Mouse (Mus musculus) thymus, adult 2 months (tissue): ENCODE measurements around the gene Pip5k1b. TPM values are rescaled to one million over a fixed set of nuclear protein-coding genes. Genes with fewer than 3 reads are reported as not detected.

Experiments used
- DNase-seq: peaks from one replicate; pipeline ENCODE4 v3.0.0; 2021
- H3K27ac ChIP-seq: fragments of 200-500 bp; 2 replicates; pipeline ENCODE4 v1.5.1; 2012; ENCODE audit warnings: low read length, control low read depth; ENCODE audit not compliant: control insufficient read depth, insufficient read depth
- H3K27me3 ChIP-seq: fragments of 200-500 bp; 2 replicates; pipeline ENCODE4 v1.6.1; 2012; ENCODE audit warnings: mild to moderate bottlenecking, low read length, moderate library complexity, mixed read lengths; ENCODE audit not compliant: control insufficient read depth, insufficient read depth
- H3K36me3 ChIP-seq: fragments of 200-500 bp; 2 replicates; pipeline ENCODE4 v1.6.1; 2012; ENCODE audit warnings: mild to moderate bottlenecking, low read length, moderate library complexity; ENCODE audit not compliant: control insufficient read depth, insufficient read depth
- H3K4me1 ChIP-seq: fragments of 200-500 bp; replicated peaks from 2 replicates; pipeline ENCODE4 v1.6.1; 2012; ENCODE audit warnings: low read length; ENCODE audit not compliant: control insufficient read depth, insufficient read depth
- H3K4me3 ChIP-seq: fragments of 200-500 bp; 2 replicates; pipeline ENCODE4 v1.5.1; 2012; ENCODE audit warnings: mild to moderate bottlenecking, low read length, control low read depth, moderate library complexity; ENCODE audit not compliant: control insufficient read depth, insufficient read depth
- CTCF ChIP-seq: fragments of 200-500 bp; IDR thresholded peaks from 2 replicates; pipeline ENCODE4 v1.5.1; 2012; ENCODE audit warnings: mild to moderate bottlenecking, control low read depth, low read length, moderate library complexity, borderline replicate concordance; ENCODE audit not compliant: control insufficient read depth, poor library complexity, insufficient read depth; ENCODE audit errors: extremely low read depth
- POLR2A ChIP-seq: fragments of 200-500 bp; IDR thresholded peaks from 2 replicates; pipeline ENCODE4 v1.6.1; 2012; ENCODE audit warnings: mild to moderate bottlenecking, low read length, control low read depth, moderate library complexity; ENCODE audit not compliant: control insufficient read depth, poor library complexity, insufficient read depth; ENCODE audit errors: extremely low read depth
- WGBS: fragments of 180-500 bp; shearing (Covaris S2); methylation state at CpG from one replicate; pipeline ENCODE4 v1.1.7; 2018; 5-methylcytosine and 5-hydroxymethylcytosine counted together
- polyA plus RNA-seq: library from polyadenylated mRNA; depleted of rRNA; stranded (reverse); fragments of >200 nt; gene quantifications from 2 replicates; pipeline ENCODE4 v1.2.3, GENCODE M21; 2012

Gene Pip5k1b
- polyA plus RNA-seq, 1 experiment, result 5.0 TPM

- H3K36me3 ChIP-seq, result no peaks in the 10 kb centered on the region
- no peaks in the 10 kb centered on the region for H3K27me3 ChIP-seq
- TF ChIP-seq CTCF (no peak), POLR2A (no peak)
- H3K4me1 ChIP-seq, result no peaks in the 10 kb centered on the region
- no peak for DNase-seq
- no peak overlapping the region for H3K27ac ChIP-seq
- WGBS, result 93% methylated on average over 22 of the region's 22 CpGs
- no peak overlapping the region for H3K4me3 ChIP-seq
These were observed 168.5 kb downstream of the Pip5k1b start for GRCm38 (mm10) chr19:24386956-24387865.

DNA sequence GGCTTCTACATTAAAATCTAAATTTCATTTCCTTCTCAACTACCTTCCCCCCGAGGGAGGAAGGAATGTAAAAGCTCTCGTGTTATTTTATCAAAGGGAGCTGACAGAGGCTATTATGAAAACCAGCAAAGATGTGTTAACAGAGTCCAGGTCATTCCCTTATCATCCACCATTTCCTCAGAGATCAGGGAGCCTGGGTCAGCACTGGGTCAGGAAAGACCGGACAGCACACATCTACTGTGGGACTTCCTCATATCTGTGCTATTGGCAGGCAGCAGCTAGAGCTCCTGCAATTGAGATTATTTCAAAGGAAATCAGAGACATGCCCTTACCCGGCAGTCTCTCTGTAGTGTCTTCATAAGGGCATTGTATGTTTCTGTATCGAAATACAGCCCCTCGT lies 177.2 kb downstream of the Pip5k1b start:
- 93% methylated on average over 6 of the region's 6 CpGs for WGBS
- Histone ChIP-seq H3K27me3 (no peaks in the 10 kb centered on the region), H3K4me3 (no peak overlapping the region), H3K27ac (no peak overlapping the region), H3K4me1 (no peaks in the 10 kb centered on the region), H3K36me3 (no peaks in the 10 kb centered on the region)
- no peak for DNase-seq
- TF ChIP-seq CTCF, result no peak

GRCm38 (mm10) chr19:24371763-24372640 lies 183.7 kb downstream of the Pip5k1b start:
- DNase-seq, result no peak
- no peak overlapping the region for H3K27ac ChIP-seq

GRCm38 (mm10) chr19:24368419-24368818 lies 187.3 kb downstream of the Pip5k1b start:
- no peak overlapping the region for H3K4me3 ChIP-seq
- TF ChIP-seq CTCF (no peak), POLR2A (no peak)
- no peak overlapping the region for H3K27ac ChIP-seq
- 95% methylated on average over 6 of the region's 6 CpGs for WGBS
- no peaks in the 10 kb centered on the region for H3K4me1 ChIP-seq
- no peak for DNase-seq
- H3K36me3 ChIP-seq, result no peaks in the 10 kb centered on the region
- no peaks in the 10 kb centered on the region for H3K27me3 ChIP-seq

More at GRCm38 (mm10) chr19:24371763-24372640, 183.7 kb downstream of the Pip5k1b start:
- Histone ChIP-seq H3K4me3 (no peak overlapping the region), H3K4me1 (no peaks in the 10 kb centered on the region), H3K27me3 (no peaks in the 10 kb centered on the region), H3K36me3 (no peaks in the 10 kb centered on the region)
- TF ChIP-seq CTCF (no peak), POLR2A (no peak)
- 92% methylated on average over 19 of the region's 19 CpGs for whole genome bisulfite sequencing

DNA sequence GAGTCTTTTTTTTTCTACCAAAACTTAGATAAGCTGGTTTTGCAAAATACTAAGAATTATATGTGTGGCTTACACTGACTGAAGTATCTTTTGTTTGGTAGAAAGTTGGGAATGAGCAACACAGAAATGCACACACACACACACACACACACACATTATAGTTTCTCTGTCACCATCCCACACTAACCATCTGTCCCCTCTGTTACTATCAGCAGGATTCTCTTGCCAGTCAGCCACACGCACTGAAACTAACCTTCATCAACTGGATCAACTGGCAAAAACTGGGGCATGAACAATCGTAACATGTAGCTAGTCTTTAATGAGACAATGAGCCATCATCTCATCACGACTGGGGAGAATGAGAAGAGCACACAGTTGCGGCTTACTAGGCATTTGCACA lies 187.9 kb downstream of the Pip5k1b start:
- TF ChIP-seq POLR2A (no peak), CTCF (no peak)
- H3K27me3 ChIP-seq, result no peaks in the 10 kb centered on the region
- 96% methylated on average over 4 of the region's 4 CpGs for WGBS
- H3K27ac ChIP-seq, result no peak overlapping the region
- H3K4me1 ChIP-seq, result no peaks in the 10 kb centered on the region
- H3K4me3 ChIP-seq, result no peak overlapping the region
- no peaks in the 10 kb centered on the region for H3K36me3 ChIP-seq
- DNase-seq, result no peak

- no peak overlapping the region for H3K27ac ChIP-seq
- TF ChIP-seq POLR2A (no peak), CTCF (no peak)
- H3K4me1 ChIP-seq, result no peaks in the 10 kb centered on the region
- H3K4me3 ChIP-seq, result no peak overlapping the region
- H3K36me3 ChIP-seq, result no peaks in the 10 kb centered on the region
- 94% methylated on average over 1 of the region's 1 CpGs for WGBS
- DNase-seq, result no peak
- no peaks in the 10 kb centered on the region for H3K27me3 ChIP-seq
These were observed 188.9 kb downstream of the Pip5k1b start for GRCm38 (mm10) chr19:24366747-24367146.
